Mouse (Mus musculus) heart, adult 2 months (tissue): Measurements from ENCODE around the gene Marcks. TPM values are rescaled to one million over a fixed set of nuclear protein-coding genes. Genes with fewer than 3 reads are reported as not detected.

ENCODE experiments used
- DNase-seq, 2 experiments: peaks; one replicate each; pipeline ENCODE4 v3.0.0; 2021
- H3K27ac ChIP-seq: fragments of 200-600 bp; 2 replicates; pipeline ENCODE4 v1.8.1; 2022
- H3K27me3 ChIP-seq: fragments of 200-500 bp; 2 replicates; pipeline ENCODE4 v1.6.1; 2012; ENCODE audit warnings: mild to moderate bottlenecking, low read length, inconsistent platforms, mixed read lengths; ENCODE audit not compliant: control insufficient read depth, insufficient read depth
- H3K36me3 ChIP-seq: fragments of 200-500 bp; 2 replicates; pipeline ENCODE4 v1.6.1; 2012; ENCODE audit warnings: low read length, inconsistent platforms; ENCODE audit not compliant: control insufficient read depth, insufficient read depth
- H3K4me1 ChIP-seq: fragments of 200-500 bp; 2 replicates; pipeline ENCODE4 v1.6.1; 2011; ENCODE audit warnings: low read length; ENCODE audit not compliant: control insufficient read depth, insufficient read depth
- H3K4me3 ChIP-seq: fragments of 200-600 bp; 2 replicates; pipeline ENCODE4 v1.8.1; 2022
- H3K79me2 ChIP-seq: fragments of 200-500 bp; replicated peaks from 2 replicates; pipeline ENCODE4 v1.6.1; 2012; ENCODE audit warnings: mild to moderate bottlenecking, inconsistent platforms, low read length, moderate library complexity, mixed read lengths; ENCODE audit not compliant: control insufficient read depth, insufficient read depth
- H3K9ac ChIP-seq: fragments of 200-500 bp; 2 replicates; pipeline ENCODE4 v1.6.1; 2012; ENCODE audit warnings: low read depth, mild to moderate bottlenecking, control low read depth, inconsistent platforms, low read length, mixed read lengths
- CTCF ChIP-seq: fragments of 200-600 bp; IDR thresholded peaks from 2 replicates; pipeline ENCODE4 v1.8.1; 2022; ENCODE audit warnings: antibody characterized with exemption, mild to moderate bottlenecking, moderate library complexity
- EP300 ChIP-seq: fragments of 200-500 bp; IDR thresholded peaks from 2 replicates; pipeline ENCODE4 v1.6.1; 2011; ENCODE audit warnings: low read depth, low read length, control low read depth; ENCODE audit not compliant: insufficient read depth
- POLR2A ChIP-seq: fragments of 200-500 bp; IDR thresholded peaks from 2 replicates; pipeline ENCODE4 v1.6.1; 2011; ENCODE audit warnings: mild to moderate bottlenecking, low read depth, low read length, control low read depth; ENCODE audit not compliant: insufficient read depth
- WGBS: fragments of 180-500 bp; shearing (Covaris S2); methylation state at CpG from one replicate; pipeline ENCODE4 v1.1.7; 2018; 5-methylcytosine and 5-hydroxymethylcytosine counted together
- intact Hi-C: fragments of 180-260 bp; cut with DNase I; formaldehyde crosslinking; loops from one replicate; pipeline ENCODE4 v1.15.1; 2025
- polyA plus RNA-seq: library from polyadenylated mRNA; depleted of rRNA; stranded (reverse); fragments of >200 nt; gene quantifications from 2 replicates; pipeline ENCODE4 v1.2.3, GENCODE M21; 2012
- total RNA-seq, 2 experiments: library from RNA; stranded (reverse); gene quantifications; 2 replicates each; pipeline ENCODE4 v1.2.3; 2021

The Marcks gene
- total and polyA plus RNA-seq, 3 experiments, result 9.7 to 32.7 (median 26.3) TPM

- no peak overlapping the region for H3K9ac ChIP-seq
- 55% methylated on average over 4 of the region's 4 CpGs for WGBS
- H3K79me2 ChIP-seq, result no peaks in the 10 kb centered on the region
- H3K4me3 ChIP-seq, result no peak overlapping the region
- H3K36me3 ChIP-seq, result peaks cover 8% of the 10 kb centered on the region
- no peaks in the 10 kb centered on the region for H3K27me3 ChIP-seq
- H3K27ac ChIP-seq, result peak overlapping the region; percentile 80
- DNase-seq, result no peak
- peaks cover 5% of the 10 kb centered on the region for H3K4me1 ChIP-seq
- TF ChIP-seq POLR2A, result no peak
- no peak for TF ChIP-seq EP300
- TF ChIP-seq CTCF, result no peak
- intact Hi-C loops, result loop anchor here (1.0 to 2.0 kb wide), 2 partner anchors 29 to 30 kb away; no protein-coding TSS in a partner anchor
These were observed 31.7 kb downstream of the Marcks start for GRCm38 (mm10) chr10:37106871-37107627.

- H3K79me2 ChIP-seq, result no peaks in the 10 kb centered on the region
- no peak for TF ChIP-seq CTCF
- no peaks in the 10 kb centered on the region for H3K27me3 ChIP-seq
- H3K27ac ChIP-seq, result peak overlapping the region; percentile 75
- no peak overlapping the region for H3K4me3 ChIP-seq
- no peak for DNase-seq
- H3K4me1 ChIP-seq, result peaks cover 5% of the 10 kb centered on the region
- intact Hi-C loops, result loop anchor here (2.0 kb wide), 1 partner anchor 30 kb away; no protein-coding TSS in a partner anchor
- WGBS, result 80% methylated on average over 8 of the region's 8 CpGs
- no peak overlapping the region for H3K9ac ChIP-seq
- H3K36me3 ChIP-seq, result peaks cover 8% of the 10 kb centered on the region
These were observed 32.4 kb downstream of the Marcks start for GRCm38 (mm10) chr10:37106303-37106702.

GRCm38 (mm10) chr10:37102227-37103080 lies 36.3 kb downstream of the Marcks start:
- Histone ChIP-seq H3K27me3 (no peaks in the 10 kb centered on the region), H3K27ac (no peak overlapping the region), H3K4me1 (peaks cover 3% of the 10 kb centered on the region), H3K4me3 (no peak overlapping the region), H3K36me3 (peaks cover 3% of the 10 kb centered on the region), H3K9ac (no peak overlapping the region), H3K79me2 (no peaks in the 10 kb centered on the region)
- TF ChIP-seq EP300, result no peak
- intact Hi-C loops, result no loop called here
- 81% methylated on average over 4 of the region's 4 CpGs for WGBS
- no peak for DNase-seq

GRCm38 (mm10) chr10:37101733-37102132 lies 37.0 kb downstream of the Marcks start:
- no peaks in the 10 kb centered on the region for H3K79me2 ChIP-seq
- peaks cover 2% of the 10 kb centered on the region for H3K4me1 ChIP-seq
- no peak for DNase-seq
- H3K9ac ChIP-seq, result no peak overlapping the region
- no peak overlapping the region for H3K27ac ChIP-seq
- H3K36me3 ChIP-seq, result peaks cover under 1% of the 10 kb centered on the region; the same call in 1 of the 2 replicates
- TF ChIP-seq POLR2A (no peak), EP300 (no peak), CTCF (no peak)
- H3K4me3 ChIP-seq, result no peak overlapping the region
- no peaks in the 10 kb centered on the region for H3K27me3 ChIP-seq
- 88% methylated on average over 2 of the region's 2 CpGs for WGBS
- intact Hi-C loops, result no loop called here

- Histone ChIP-seq H3K9ac (no peak overlapping the region), H3K36me3 (no peaks in the 10 kb centered on the region), H3K4me3 (no peak overlapping the region), H3K4me1 (peaks cover 1% of the 10 kb centered on the region; the same call in 1 of the 2 replicates), H3K27me3 (no peaks in the 10 kb centered on the region), H3K27ac (no peak overlapping the region), H3K79me2 (no peaks in the 10 kb centered on the region)
- WGBS, result 61% methylated on average over 3 of the region's 3 CpGs
- DNase-seq, result no peak
- intact Hi-C loops, result no loop called here
- TF ChIP-seq POLR2A (no peak), EP300 (no peak), CTCF (no peak)
These were observed 42.2 kb downstream of the Marcks start for GRCm38 (mm10) chr10:37096529-37096928.

GRCm38 (mm10) chr10:37095803-37096202 lies 42.9 kb downstream of the Marcks start:
- TF ChIP-seq CTCF (no peak), EP300 (no peak), POLR2A (no peak)
- Histone ChIP-seq H3K4me1 (peaks cover 1% of the 10 kb centered on the region; the same call in 1 of the 2 replicates), H3K27ac (no peak overlapping the region), H3K9ac (no peak overlapping the region), H3K79me2 (no peaks in the 10 kb centered on the region), H3K36me3 (no peaks in the 10 kb centered on the region), H3K4me3 (no peak overlapping the region), H3K27me3 (no peaks in the 10 kb centered on the region)
- no peak for DNase-seq
- intact Hi-C loops, result no loop called here
- WGBS, result 61% methylated on average over 6 of the region's 6 CpGs
